Mouse (Mus musculus) thymus, adult 2 months (tissue): ENCODE data around the gene Slc51a.

Experiments
- CTCF ChIP-seq: fragments of 200-500 bp; IDR thresholded peaks from 2 replicates; pipeline ENCODE4 v1.5.1; 2012; ENCODE audit warnings: mild to moderate bottlenecking, control low read depth, low read length, moderate library complexity, borderline replicate concordance; ENCODE audit not compliant: control insufficient read depth, poor library complexity, insufficient read depth; ENCODE audit errors: extremely low read depth
- POLR2A ChIP-seq: fragments of 200-500 bp; IDR thresholded peaks from 2 replicates; pipeline ENCODE4 v1.6.1; 2012; ENCODE audit warnings: mild to moderate bottlenecking, low read length, control low read depth, moderate library complexity; ENCODE audit not compliant: control insufficient read depth, poor library complexity, insufficient read depth; ENCODE audit errors: extremely low read depth

GRCm38 (mm10) chr16:32501459-32501858 lies 13.8 kb upstream of the Slc51a start:
- TF ChIP-seq CTCF (no peak), POLR2A (no peak)
